Mouse (Mus musculus): ENCODE measurements around the gene Abcc6. TPM values are rescaled to one million over a fixed set of nuclear protein-coding genes. Genes with fewer than 3 reads are reported as not detected.

Gene Abcc6
- polyA plus RNA-seq, 1 experiment from 2014 or later, result 2.4 TPM

GRCm38 (mm10) chr7:46052161-46052821 is 22.2 kb upstream of the Abcc6 start:
- Histone ChIP-seq H3K4me1 (replicated peaks; ENCODE audit: control insufficient read depth, insufficient read depth, low read length) (no peaks in the 10 kb centered on the region), H3K4me2 (ENCODE audit: low read length) (no peak overlapping the region), H3K4me3 (ENCODE audit: low read depth, low read length) (no peak overlapping the region), H3K9me3 (ENCODE audit: control insufficient read depth, low read length) (no peaks in the 10 kb centered on the region), H3K27me3 (replicated peaks; ENCODE audit: control insufficient read depth, insufficient read depth, low read length) (no peaks in the 10 kb centered on the region), H3K36me3 (ENCODE audit: control insufficient read depth, insufficient read depth, low read length) (peaks cover 79% of the 10 kb centered on the region), H3K9ac (ENCODE audit: low read length) (no peak overlapping the region), H3K27ac (ENCODE audit: low read depth) (no peak overlapping the region)
- ATAC-seq (replicated peaks; ENCODE audit: low FRiP score, low TSS enrichment, low read depth), result peak; percentile 44; the same call in 1 of the 2 replicates
- WGBS, result 91% methylated on average over 4 of the region's 4 CpGs
- no peak for DNase-seq (ENCODE audit: low spot score)

- no peak overlapping the region for H3K27ac ChIP-seq (ENCODE audit: low read depth)
- no peaks in the 10 kb centered on the region for H3K27me3 ChIP-seq (replicated peaks; ENCODE audit: control insufficient read depth, insufficient read depth, low read length)
- H3K9me3 ChIP-seq (ENCODE audit: control insufficient read depth, low read length), result no peaks in the 10 kb centered on the region
- no peak overlapping the region for H3K4me3 ChIP-seq (ENCODE audit: low read depth, low read length)
- no peak for DNase-seq (ENCODE audit: low spot score)
- no peak overlapping the region for H3K9ac ChIP-seq (ENCODE audit: low read length)
- H3K4me2 ChIP-seq (ENCODE audit: low read length), result no peak overlapping the region
- H3K4me1 ChIP-seq (replicated peaks; ENCODE audit: control insufficient read depth, insufficient read depth, low read length), result no peaks in the 10 kb centered on the region
- 91% methylated on average over 7 of the region's 7 CpGs for whole genome bisulfite sequencing
- ATAC-seq (replicated peaks; ENCODE audit: low FRiP score, low TSS enrichment, low read depth), result no peak
- peaks cover 77% of the 10 kb centered on the region for H3K36me3 ChIP-seq (ENCODE audit: control insufficient read depth, insufficient read depth, low read length)
Observed at GRCm38 (mm10) chr7:46049981-46050380, 19.9 kb upstream of the Abcc6 start.

GRCm38 (mm10) chr7:46047873-46048562 is 17.9 kb upstream of the Abcc6 start:
- Histone ChIP-seq H3K9me3 (ENCODE audit: control insufficient read depth, low read length) (no peaks in the 10 kb centered on the region), H3K4me1 (replicated peaks; ENCODE audit: control insufficient read depth, insufficient read depth, low read length) (no peaks in the 10 kb centered on the region), H3K4me2 (ENCODE audit: low read length) (no peak overlapping the region), H3K9ac (ENCODE audit: low read length) (no peak overlapping the region), H3K27ac (ENCODE audit: low read depth) (no peak overlapping the region), H3K36me3 (ENCODE audit: control insufficient read depth, insufficient read depth, low read length) (peaks cover 76% of the 10 kb centered on the region), H3K4me3 (ENCODE audit: low read depth, low read length) (no peak overlapping the region), H3K27me3 (replicated peaks; ENCODE audit: control insufficient read depth, insufficient read depth, low read length) (no peaks in the 10 kb centered on the region)
- peak; percentile 46 for ATAC-seq (replicated peaks; ENCODE audit: low FRiP score, low TSS enrichment, low read depth)
- no peak for DNase-seq (ENCODE audit: low spot score)
- WGBS, result 88% methylated on average over 13 of the region's 13 CpGs

GRCm38 (mm10) chr7:46045882-46046281 is 15.8 kb upstream of the Abcc6 start:
- Histone ChIP-seq H3K27ac (ENCODE audit: low read depth) (no peak overlapping the region), H3K36me3 (ENCODE audit: control insufficient read depth, insufficient read depth, low read length) (peaks cover 85% of the 10 kb centered on the region)
- ATAC-seq (replicated peaks; ENCODE audit: low FRiP score, low TSS enrichment, low read depth), result no peak

GRCm38 (mm10) chr7:46044106-46044505 is 14.0 kb upstream of the Abcc6 start:
- ATAC-seq (replicated peaks; ENCODE audit: low FRiP score, low TSS enrichment, low read depth) (no peak), DNase-seq (ENCODE audit: low spot score) (no peak)
- Histone ChIP-seq H3K9ac (ENCODE audit: low read length) (no peak overlapping the region), H3K27me3 (replicated peaks; ENCODE audit: control insufficient read depth, insufficient read depth, low read length) (no peaks in the 10 kb centered on the region), H3K9me3 (ENCODE audit: control insufficient read depth, low read length) (no peaks in the 10 kb centered on the region), H3K4me2 (ENCODE audit: low read length) (no peak overlapping the region), H3K4me3 (ENCODE audit: low read depth, low read length) (no peak overlapping the region), H3K27ac (ENCODE audit: low read depth) (no peak overlapping the region), H3K36me3 (ENCODE audit: control insufficient read depth, insufficient read depth, low read length) (peaks cover 85% of the 10 kb centered on the region), H3K4me1 (replicated peaks; ENCODE audit: control insufficient read depth, insufficient read depth, low read length) (no peaks in the 10 kb centered on the region)
- WGBS, result 92% methylated on average over 10 of the region's 10 CpGs

More at GRCm38 (mm10) chr7:46045882-46046281, 15.8 kb upstream of the Abcc6 start:
- no peak for DNase-seq (ENCODE audit: low spot score)
- no peaks in the 10 kb centered on the region for H3K27me3 ChIP-seq (replicated peaks; ENCODE audit: control insufficient read depth, insufficient read depth, low read length)
- no peak overlapping the region for H3K4me2 ChIP-seq (ENCODE audit: low read length)
- no peak overlapping the region for H3K9ac ChIP-seq (ENCODE audit: low read length)
- 95% methylated on average over 11 of the region's 11 CpGs for WGBS
- no peaks in the 10 kb centered on the region for H3K4me1 ChIP-seq (replicated peaks; ENCODE audit: control insufficient read depth, insufficient read depth, low read length)
- H3K9me3 ChIP-seq (ENCODE audit: control insufficient read depth, low read length), result no peaks in the 10 kb centered on the region
- H3K4me3 ChIP-seq (ENCODE audit: low read depth, low read length), result no peak overlapping the region

GRCm38 (mm10) chr7:46039873-46040272 is 9.8 kb upstream of the Abcc6 start:
- H3K9ac ChIP-seq (ENCODE audit: low read length), result no peak overlapping the region
- no peak overlapping the region for H3K4me3 ChIP-seq (ENCODE audit: low read depth, low read length)
- ATAC-seq (replicated peaks; ENCODE audit: low FRiP score, low TSS enrichment, low read depth) (peak; percentile 69; the same call in 1 of the 2 replicates), DNase-seq (ENCODE audit: low spot score) (no peak)
- peaks cover 5% of the 10 kb centered on the region for H3K4me1 ChIP-seq (replicated peaks; ENCODE audit: control insufficient read depth, insufficient read depth, low read length)
- H3K36me3 ChIP-seq (ENCODE audit: control insufficient read depth, insufficient read depth, low read length), result peaks cover 61% of the 10 kb centered on the region
- H3K27ac ChIP-seq (ENCODE audit: low read depth), result peak overlapping the region; percentile 35; the same call in 1 of the 2 replicates
- WGBS, result 53% methylated on average over 2 of the region's 2 CpGs
- H3K4me2 ChIP-seq (ENCODE audit: low read length), result no peak overlapping the region
- no peaks in the 10 kb centered on the region for H3K9me3 ChIP-seq (ENCODE audit: control insufficient read depth, low read length)
- no peaks in the 10 kb centered on the region for H3K27me3 ChIP-seq (replicated peaks; ENCODE audit: control insufficient read depth, insufficient read depth, low read length)

- Histone ChIP-seq H3K4me2 (ENCODE audit: low read length) (no peak overlapping the region), H3K4me3 (ENCODE audit: low read depth, low read length) (no peak overlapping the region), H3K9me3 (ENCODE audit: control insufficient read depth, low read length) (no peaks in the 10 kb centered on the region), H3K9ac (ENCODE audit: low read length) (no peak overlapping the region), H3K36me3 (ENCODE audit: control insufficient read depth, insufficient read depth, low read length) (peaks cover 39% of the 10 kb centered on the region), H3K27ac (ENCODE audit: low read depth) (no peak overlapping the region), H3K4me1 (replicated peaks; ENCODE audit: control insufficient read depth, insufficient read depth, low read length) (peaks cover 12% of the 10 kb centered on the region), H3K27me3 (replicated peaks; ENCODE audit: control insufficient read depth, insufficient read depth, low read length) (no peaks in the 10 kb centered on the region)
- DNase-seq (ENCODE audit: low spot score), result no peak
- no peak for ATAC-seq (replicated peaks; ENCODE audit: low FRiP score, low TSS enrichment, low read depth)
- 73% methylated on average over 6 of the region's 6 CpGs for WGBS
Observed at GRCm38 (mm10) chr7:46037433-46037832, 7.3 kb upstream of the Abcc6 start.

- H3K4me3 ChIP-seq (ENCODE audit: low read depth, low read length), result no peak overlapping the region
Observed at GRCm38 (mm10) chr7:46035468-46035867, 5.4 kb upstream of the Abcc6 start.

More at GRCm38 (mm10) chr7:46035468-46035867, 5.4 kb upstream of the Abcc6 start:
- Histone ChIP-seq H3K36me3 (ENCODE audit: control insufficient read depth, insufficient read depth, low read length) (peaks cover 20% of the 10 kb centered on the region), H3K9ac (ENCODE audit: low read length) (no peak overlapping the region), H3K4me2 (ENCODE audit: low read length) (no peak overlapping the region), H3K4me1 (replicated peaks; ENCODE audit: control insufficient read depth, insufficient read depth, low read length) (peaks cover 12% of the 10 kb centered on the region), H3K9me3 (ENCODE audit: control insufficient read depth, low read length) (no peaks in the 10 kb centered on the region), H3K27me3 (replicated peaks; ENCODE audit: control insufficient read depth, insufficient read depth, low read length) (no peaks in the 10 kb centered on the region), H3K27ac (ENCODE audit: low read depth) (no peak overlapping the region)
- 88% methylated on average over 2 of the region's 2 CpGs for WGBS
- DNase-seq (ENCODE audit: low spot score) (no peak), ATAC-seq (replicated peaks; ENCODE audit: low FRiP score, low TSS enrichment, low read depth) (no peak)

All from intestine, embryonic 14.5 days (tissue).